Mouse (Mus musculus) midbrain, postnatal 0 days (tissue): ENCODE results near the gene Hist1h2bl. TPM values are rescaled to one million over a fixed set of nuclear protein-coding genes. Genes with fewer than 3 reads are reported as not detected.

Source experiments
- ATAC-seq: fragments of 200-750 bp; cut with Nextera tagmentation; 2 replicates; pipeline ENCODE4 v1.8.0; 2017; ENCODE audit warnings: moderate number of reproducible peaks, mild to moderate bottlenecking, moderate TSS enrichment, moderate library complexity; ENCODE audit not compliant: low FRiP score
- DNase-seq: peaks from one replicate; pipeline ENCODE4 v3.0.0-alpha.2; 2015; ENCODE audit warnings: low spot score
- H3K27ac ChIP-seq: fragments of 300-500 bp; sonication (generic); 2 replicates; pipeline ENCODE4 v1.5.1; 2014; ENCODE audit warnings: low read depth, mild to moderate bottlenecking, low read length, mixed read lengths
- H3K27me3 ChIP-seq: fragments of 300-500 bp; sonication (generic); 2 replicates; pipeline ENCODE4 v1.6.1; 2014; ENCODE audit warnings: low read length, control low read depth, mixed read lengths; ENCODE audit not compliant: insufficient read depth
- H3K36me3 ChIP-seq: fragments of 300-500 bp; sonication (generic); 2 replicates; pipeline ENCODE4 v1.6.1; 2014; ENCODE audit warnings: low read length, control low read depth, mixed read lengths; ENCODE audit not compliant: insufficient read depth
- H3K4me1 ChIP-seq: fragments of 300-500 bp; sonication (generic); 2 replicates; pipeline ENCODE4 v1.6.1; 2014; ENCODE audit warnings: mild to moderate bottlenecking, control low read depth, antibody characterized with exemption, low read length, mixed read lengths; ENCODE audit not compliant: insufficient read depth
- H3K4me2 ChIP-seq: fragments of 300-500 bp; sonication (generic); 2 replicates; pipeline ENCODE4 v1.6.1; 2014; ENCODE audit warnings: low read depth, mild to moderate bottlenecking, low read length, mixed read lengths; ENCODE audit not compliant: poor library complexity, severe bottlenecking
- H3K4me3 ChIP-seq: fragments of 300-500 bp; sonication (generic); 2 replicates; pipeline ENCODE4 v1.5.1; 2014; ENCODE audit warnings: low read depth, mild to moderate bottlenecking, low read length, moderate library complexity
- H3K9ac ChIP-seq: fragments of 300-500 bp; sonication (generic); replicated peaks from 2 replicates; pipeline ENCODE4 v1.6.1; 2014; ENCODE audit warnings: mild to moderate bottlenecking, low read length, moderate library complexity, mixed read lengths; ENCODE audit not compliant: poor library complexity, severe bottlenecking
- H3K9me3 ChIP-seq: fragments of 300-500 bp; sonication (generic); 2 replicates; pipeline ENCODE4 v1.6.1; 2016; ENCODE audit warnings: low read length, control low read depth
- CTCF ChIP-seq: IDR thresholded peaks from 2 replicates; pipeline ENCODE4 v1.5.1; 2016; ENCODE audit warnings: antibody characterized with exemption, mild to moderate bottlenecking
- WGBS: fragments of 180-500 bp; shearing (Covaris S2); extraction: QIAGEN DNeasy Blood & Tissue Kit; methylation state at CpG from one replicate; pipeline ENCODE4 v1.1.7; 2014; 5-methylcytosine and 5-hydroxymethylcytosine counted together
- microRNA-seq: library from miRNA; unstranded; fragments of <30 nt; microRNA quantifications from one replicate; pipeline ENCODE4, GENCODE M21; 2016; ENCODE audit warnings: borderline number of aligned reads
- polyA plus RNA-seq: library from polyadenylated mRNA; unstranded; fragments of >200 nt; fragmentation: Nextera tagmentation; extraction: Ambion mirVana; gene quantifications from 2 replicates; pipeline ENCODE4 v1.2.1, GENCODE M21; 2015
- total RNA-seq: library from RNA; depleted of rRNA; stranded (reverse); fragments of >200 nt; gene quantifications from 2 replicates; pipeline ENCODE4 v1.2.3, GENCODE M21; 2014; rRNA removed

Gene Hist1h2bl
- total and polyA plus RNA-seq, 2 experiments from 2014 or later: 175 TPM; not detected in 1

GRCm38 (mm10) chr13:21706669-21707068 is 9.3 kb downstream of the Hist1h2bl start:
- H3K27me3 ChIP-seq: no peaks in the 10 kb centered on the region
- no peaks in the 10 kb centered on the region for H3K4me1 ChIP-seq
- H3K36me3 ChIP-seq: no peaks in the 10 kb centered on the region
- no peak for TF ChIP-seq CTCF
- no peak for ATAC-seq
- H3K9me3 ChIP-seq: no peaks in the 10 kb centered on the region
- no peak overlapping the region for H3K4me3 ChIP-seq
- H3K9ac ChIP-seq: no peak overlapping the region
- DNase-seq: no peak
- H3K4me2 ChIP-seq: no peak overlapping the region
- H3K27ac ChIP-seq: no peak overlapping the region
- WGBS: 71% methylated on average over 4 of the region's 4 CpGs

- no peaks in the 10 kb centered on the region for H3K4me1 ChIP-seq
- no peak within 1 kb of the TSS for H3K4me3 ChIP-seq
- H3K27ac ChIP-seq: no peak within 1 kb of the TSS
- no peak for TF ChIP-seq CTCF
- DNase-seq (no peak), ATAC-seq (no peak)
- no peaks in the 10 kb centered on the region for H3K36me3 ChIP-seq
- H3K9me3 ChIP-seq: no peaks in the 10 kb centered on the region
- no peak within 1 kb of the TSS for H3K4me2 ChIP-seq
- H3K9ac ChIP-seq: no peak within 1 kb of the TSS
- H3K27me3 ChIP-seq: no peaks in the 10 kb centered on the region
Measured at GRCm38 (mm10) chr13:21697811-21698210, 18.1 kb downstream of the Hist1h2bl start, which contains the start of gene Olfr1359. TSS of gene Olfr1359 (plus strand) at chr13:21698111.

- Histone ChIP-seq H3K27me3 (no peaks in the 10 kb centered on the region), H3K9ac (no peak within 1 kb of the TSS), H3K27ac (no peak within 1 kb of the TSS), H3K4me1 (no peaks in the 10 kb centered on the region), H3K4me2 (no peak within 1 kb of the TSS), H3K4me3 (no peak within 1 kb of the TSS), H3K9me3 (no peaks in the 10 kb centered on the region), H3K36me3 (no peaks in the 10 kb centered on the region)
- WGBS: 85% methylated on average over 2 of the region's 2 CpGs
- TF ChIP-seq CTCF: no peak
- DNase-seq (no peak), ATAC-seq (no peak)
Measured at GRCm38 (mm10) chr13:21677305-21677704, 38.6 kb downstream of the Hist1h2bl start, which contains the start of gene Olfr1360. TSS of gene Olfr1360 (minus strand) at chr13:21677405.

Small RNAs within 50 kb of the gene (microRNA-seq; reads per million reads assigned to microRNA genes)
- gene Gm44357 (not detected), gene Gm44367 (not detected), gene Gm44454 (not detected)

Other genes with a start within 250 kb of the Hist1h2bl start
Only the 30 nearest of the 32 such genes appear.
- not detected in 2 replicates for gene Gm10065, start 236.7 kb downstream of the Hist1h2bl start, total RNA-seq
- gene Gm10065, start 236.7 kb downstream of the Hist1h2bl start, polyA plus RNA-seq: not detected in 2 replicates
- 0.22 and 0.28 TPM in 2 replicates for gene AK157302, start 220.9 kb downstream of the Hist1h2bl start, total RNA-seq
- gene AK157302, start 220.9 kb downstream of the Hist1h2bl start, polyA plus RNA-seq: 0.49 and 0.74 TPM in 2 replicates
- 6.7 and 16.8 TPM in 2 replicates for gene Gm11273, start 214.7 kb downstream of the Hist1h2bl start, total RNA-seq
- gene Gm11273, start 214.7 kb downstream of the Hist1h2bl start, polyA plus RNA-seq: 6.4 and 10.6 TPM in 2 replicates
- gene Zkscan8, start 185.0 kb downstream of the Hist1h2bl start, total RNA-seq: 6.9 and 10.6 TPM in 2 replicates
- gene Zkscan8, start 185.0 kb downstream of the Hist1h2bl start, polyA plus RNA-seq: 1.4 and 1.9 TPM in 2 replicates
- gene Olfr1366, start 173.3 kb downstream of the Hist1h2bl start, total RNA-seq: not detected in 2 replicates
- 0.05 and 0.12 TPM in 2 replicates for gene Olfr1366, start 173.3 kb downstream of the Hist1h2bl start, polyA plus RNA-seq
- gene Olfr1535, start 156.2 kb downstream of the Hist1h2bl start, total RNA-seq: not detected in 2 replicates
- gene Olfr1535, start 156.2 kb downstream of the Hist1h2bl start, polyA plus RNA-seq: 0.07 and 0.10 TPM in 2 replicates
- gene Olfr1364, start 134.4 kb downstream of the Hist1h2bl start, total RNA-seq: not detected in 2 replicates
- gene Olfr1364, start 134.4 kb downstream of the Hist1h2bl start, polyA plus RNA-seq: not detected in 2 replicates
- not detected in 2 replicates for gene Olfr1362, start 102.1 kb downstream of the Hist1h2bl start, total RNA-seq
- gene Olfr1362, start 102.1 kb downstream of the Hist1h2bl start, polyA plus RNA-seq: not detected in 2 replicates
- gene Olfr11, start 73.6 kb downstream of the Hist1h2bl start, total RNA-seq: not detected in 2 replicates
- not detected in 2 replicates for gene Olfr11, start 73.6 kb downstream of the Hist1h2bl start, polyA plus RNA-seq
- not detected in 2 replicates for gene Olfr1361, start 52.8 kb downstream of the Hist1h2bl start, total RNA-seq
- not detected in 2 replicates for gene Olfr1361, start 52.8 kb downstream of the Hist1h2bl start, polyA plus RNA-seq
- gene Olfr1360, start 38.7 kb downstream of the Hist1h2bl start, total RNA-seq: not detected in 2 replicates
- gene Olfr1360, start 38.7 kb downstream of the Hist1h2bl start, polyA plus RNA-seq: not detected in 2 replicates
- not detected in 2 replicates for gene Olfr1359, start 18.0 kb downstream of the Hist1h2bl start, total RNA-seq
- gene Olfr1359, start 18.0 kb downstream of the Hist1h2bl start, polyA plus RNA-seq: not detected in 2 replicates
- 253 and 398 TPM in 2 replicates for gene Hist1h2ai, start 279 bp upstream of the Hist1h2bl start, total RNA-seq
- 3.2 and 3.5 TPM in 2 replicates for gene Hist1h2ai, start 279 bp upstream of the Hist1h2bl start, polyA plus RNA-seq
- 258 and 532 TPM in 2 replicates for gene Hist1h3h, start 1.5 kb upstream of the Hist1h2bl start, total RNA-seq
- gene Hist1h3h, start 1.5 kb upstream of the Hist1h2bl start, polyA plus RNA-seq: 2.0 TPM in 1 of 2 replicates, not detected in the other
- 201 and 468 TPM in 2 replicates for gene Hist1h2bm, start 5.9 kb upstream of the Hist1h2bl start, total RNA-seq
- 0.39 and 0.51 TPM in 2 replicates for gene Hist1h2bm, start 5.9 kb upstream of the Hist1h2bl start, polyA plus RNA-seq
- 304 and 479 TPM in 2 replicates for gene Hist1h4j, start 18.9 kb upstream of the Hist1h2bl start, total RNA-seq
- 0.32 TPM in 1 of 2 replicates, not detected in the other for gene Hist1h4j, start 18.9 kb upstream of the Hist1h2bl start, polyA plus RNA-seq
- 386 and 434 TPM in 2 replicates for gene Hist1h4k, start 34.4 kb upstream of the Hist1h2bl start, total RNA-seq
- gene Hist1h4k, start 34.4 kb upstream of the Hist1h2bl start, polyA plus RNA-seq: 0.80 and 2.1 TPM in 2 replicates
- gene Hist1h2ak, start 37.7 kb upstream of the Hist1h2bl start, total RNA-seq: 254 and 276 TPM in 2 replicates
- gene Hist1h2ak, start 37.7 kb upstream of the Hist1h2bl start, polyA plus RNA-seq: 2.4 and 4.6 TPM in 2 replicates
- gene Hist1h2bn, start 38.0 kb upstream of the Hist1h2bl start, total RNA-seq: 212 and 326 TPM in 2 replicates
- not detected in 2 replicates for gene Hist1h2bn, start 38.0 kb upstream of the Hist1h2bl start, polyA plus RNA-seq
- 54.7 and 116 TPM in 2 replicates for gene Hist1h1b, start 64.5 kb upstream of the Hist1h2bl start, total RNA-seq
- 2.0 TPM in 2 replicates for gene Hist1h1b, start 64.5 kb upstream of the Hist1h2bl start, polyA plus RNA-seq
- 282 and 525 TPM in 2 replicates for gene Hist1h3i, start 67.2 kb upstream of the Hist1h2bl start, total RNA-seq
- 8.2 and 10.0 TPM in 2 replicates for gene Hist1h3i, start 67.2 kb upstream of the Hist1h2bl start, polyA plus RNA-seq
- 145 and 318 TPM in 2 replicates for gene Hist1h2an, start 71.1 kb upstream of the Hist1h2bl start, total RNA-seq
- not detected in 2 replicates for gene Hist1h2an, start 71.1 kb upstream of the Hist1h2bl start, polyA plus RNA-seq
- gene Hist1h2bp, start 71.3 kb upstream of the Hist1h2bl start, total RNA-seq: 41.9 and 77.2 TPM in 2 replicates
- 0.48 and 0.76 TPM in 2 replicates for gene Hist1h2bp, start 71.3 kb upstream of the Hist1h2bl start, polyA plus RNA-seq
- 213 and 311 TPM in 2 replicates for gene Hist1h2bq, start 94.1 kb upstream of the Hist1h2bl start, total RNA-seq
- 2.7 and 3.8 TPM in 2 replicates for gene Hist1h2bq, start 94.1 kb upstream of the Hist1h2bl start, polyA plus RNA-seq
- not detected in 2 replicates for gene Hist1h2ao, start 94.3 kb upstream of the Hist1h2bl start, total RNA-seq
- gene Hist1h2ao, start 94.3 kb upstream of the Hist1h2bl start, polyA plus RNA-seq: not detected in 2 replicates
- gene Hist1h4m, start 95.6 kb upstream of the Hist1h2bl start, total RNA-seq: 2.3 TPM in 1 of 2 replicates, not detected in the other
- 1.8 TPM in 1 of 2 replicates, not detected in the other for gene Hist1h4m, start 95.6 kb upstream of the Hist1h2bl start, polyA plus RNA-seq
- gene Hist1h4n, start 116.1 kb upstream of the Hist1h2bl start, total RNA-seq: 1,387 and 1,972 TPM in 2 replicates
- gene Hist1h4n, start 116.1 kb upstream of the Hist1h2bl start, polyA plus RNA-seq: 1.7 and 2.3 TPM in 2 replicates
- gene Hist1h2ap, start 117.4 kb upstream of the Hist1h2bl start, total RNA-seq: 409 and 620 TPM in 2 replicates
- gene Hist1h2ap, start 117.4 kb upstream of the Hist1h2bl start, polyA plus RNA-seq: 282 and 299 TPM in 2 replicates
- 112 and 283 TPM in 2 replicates for gene Hist1h2br, start 117.6 kb upstream of the Hist1h2bl start, total RNA-seq
- gene Hist1h2br, start 117.6 kb upstream of the Hist1h2bl start, polyA plus RNA-seq: 3.0 and 4.0 TPM in 2 replicates
- gene Zfp184, start 229.0 kb upstream of the Hist1h2bl start, total RNA-seq: 8.1 and 9.8 TPM in 2 replicates
- gene Zfp184, start 229.0 kb upstream of the Hist1h2bl start, polyA plus RNA-seq: 7.5 and 8.4 TPM in 2 replicates